Mouse (Mus musculus): Measurements from ENCODE around the gene Sec14l1. TPM values are rescaled to one million over a fixed set of nuclear protein-coding genes. Genes with fewer than 3 reads are reported as not detected.

Sec14l1 gene
- total RNA-seq, 2 experiments from 2014 or later, result 91.6 to 93.4 TPM

- no peak for DNase-seq
These were observed 39.3 kb downstream of the Sec14l1 start for GRCm38 (mm10) chr11:117154088-117154815.

- DNase-seq, result no peak
These were observed 41.8 kb downstream of the Sec14l1 start for GRCm38 (mm10) chr11:117156725-117157124.

- no peak for DNase-seq
These were observed 43.4 kb downstream of the Sec14l1 start for GRCm38 (mm10) chr11:117158343-117158742.

- no peak for DNase-seq
These were observed 44.4 kb downstream of the Sec14l1 start for GRCm38 (mm10) chr11:117159257-117159945.

GRCm38 (mm10) chr11:117159946-117160307 is 45.0 kb downstream of the Sec14l1 start:
- no peak for DNase-seq

- DNase-seq, result no peak
These were observed 45.8 kb downstream of the Sec14l1 start for GRCm38 (mm10) chr11:117160791-117161190.

- DNase-seq, result no peak
These were observed 46.6 kb downstream of the Sec14l1 start for GRCm38 (mm10) chr11:117161574-117161973.

- no peak for DNase-seq
These were observed 48.1 kb downstream of the Sec14l1 start for GRCm38 (mm10) chr11:117163098-117163497.

GRCm38 (mm10) chr11:117163771-117164170 is 48.8 kb downstream of the Sec14l1 start:
- DNase-seq, result no peak

GRCm38 (mm10) chr11:117168278-117169087 is 53.5 kb downstream of the Sec14l1 start:
- peak; percentile 70 for DNase-seq

GRCm38 (mm10) chr11:117169088-117169635 is 54.2 kb downstream of the Sec14l1 start:
- DNase-seq, result no peak

GRCm38 (mm10) chr11:117169801-117170565 is 55.0 kb downstream of the Sec14l1 start:
- no peak for DNase-seq

GRCm38 (mm10) chr11:117174098-117174892 is 59.3 kb downstream of the Sec14l1 start:
- DNase-seq, result no peak

- no peak for DNase-seq
These were observed 60.0 kb downstream of the Sec14l1 start for GRCm38 (mm10) chr11:117174924-117175323.

- no peak for DNase-seq
These were observed 60.5 kb downstream of the Sec14l1 start for GRCm38 (mm10) chr11:117175472-117175871.

GRCm38 (mm10) chr11:117176304-117176703 is 61.3 kb downstream of the Sec14l1 start:
- DNase-seq, result peak; percentile 46

GRCm38 (mm10) chr11:117176900-117177299 is 61.9 kb downstream of the Sec14l1 start:
- no peak for DNase-seq

- peak; percentile 96 for DNase-seq
These were observed 62.5 kb downstream of the Sec14l1 start for GRCm38 (mm10) chr11:117177303-117177979.

GRCm38 (mm10) chr11:117179902-117180301 is 64.9 kb downstream of the Sec14l1 start:
- DNase-seq, result no peak

GRCm38 (mm10) chr11:117182808-117183207 is 67.8 kb downstream of the Sec14l1 start:
- no peak for DNase-seq
